Mouse (Mus musculus) myocyte (in vitro differentiated cells): ENCODE results near the gene Cenpt.

Source experiments
- MAX ChIP-seq: IDR thresholded peaks from one replicate; pipeline ENCODE4 v1.6.1; 2011; ENCODE audit warnings: low read depth, mild to moderate bottlenecking, control low read depth
- MYOG ChIP-seq, 3 experiments: IDR thresholded peaks; one replicate each; pipeline ENCODE4 v1.6.1; 2011; ENCODE audit warnings: control low read depth in 2 of 3, low read depth in 2 of 3, mild to moderate bottlenecking in 2 of 3; ENCODE audit not compliant: insufficient read length in 2 of 3, control insufficient read depth in 1 of 3, insufficient read depth in 1 of 3
- POLR2A ChIP-seq: IDR thresholded peaks from one replicate; pipeline ENCODE4 v1.6.1; 2011; ENCODE audit warnings: low read depth, mild to moderate bottlenecking, control low read depth, moderate library complexity; ENCODE audit not compliant: insufficient read length
- POLR2AphosphoS2 ChIP-seq: IDR thresholded peaks from one replicate; pipeline ENCODE4 v1.6.1; 2011; ENCODE audit warnings: low read depth, control low read depth; ENCODE audit not compliant: insufficient read length
- TCF12 ChIP-seq: IDR thresholded peaks from one replicate; pipeline ENCODE4 v1.6.1; 2011; ENCODE audit warnings: mild to moderate bottlenecking, control low read depth; ENCODE audit not compliant: poor library complexity, insufficient read depth, severe bottlenecking
- USF1 ChIP-seq: IDR thresholded peaks from one replicate; pipeline ENCODE4 v1.6.1; 2011; ENCODE audit warnings: low read depth, mild to moderate bottlenecking, control low read depth, moderate library complexity

GRCm38 (mm10) chr8:105892432-105892831 is 39.4 kb upstream of the Cenpt start:
- no peak for TF ChIP-seq TCF12
- TF ChIP-seq POLR2A = no peak
- no peak for TF ChIP-seq MAX
- TF ChIP-seq POLR2AphosphoS2 = no peak
- TF ChIP-seq MYOG (IDR thresholded peaks at IDR 0.05; ENCODE audit: control insufficient read depth in 1 of 3, insufficient read depth in 1 of 3, insufficient read length in 2 of 3, low read depth in 2 of 3) = no peak
- no peak for TF ChIP-seq USF1
